Mouse (Mus musculus): ENCODE data around the gene Armh1.
"Not testable (repeated sequence)": the region's sequence is repeated elsewhere in the genome, so short reads cannot be mapped to it uniquely, and the experiment has no call there.

Armh1 gene

DNA sequence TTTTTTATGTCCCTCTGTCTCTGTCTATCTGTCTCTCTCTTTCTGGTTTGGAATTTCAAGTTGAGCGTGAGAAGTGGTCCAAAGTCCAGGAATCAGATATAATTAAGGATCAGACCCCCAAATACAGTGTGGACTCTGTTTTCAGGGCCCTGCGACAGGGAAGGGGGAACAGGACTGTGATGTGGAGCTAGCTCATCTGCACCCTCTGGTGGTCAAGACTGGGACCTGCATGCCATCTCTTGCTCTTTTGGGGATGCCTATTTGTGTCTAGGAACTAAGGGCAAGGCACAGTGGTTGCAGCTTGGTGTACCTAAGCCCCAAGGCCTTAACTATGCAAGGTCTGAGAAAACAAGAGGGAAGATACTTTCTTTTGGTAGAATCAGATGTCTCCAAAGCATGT is 15.4 kb upstream of the Armh1 start:
- peak; percentile 91 for DNase-seq

DNA sequence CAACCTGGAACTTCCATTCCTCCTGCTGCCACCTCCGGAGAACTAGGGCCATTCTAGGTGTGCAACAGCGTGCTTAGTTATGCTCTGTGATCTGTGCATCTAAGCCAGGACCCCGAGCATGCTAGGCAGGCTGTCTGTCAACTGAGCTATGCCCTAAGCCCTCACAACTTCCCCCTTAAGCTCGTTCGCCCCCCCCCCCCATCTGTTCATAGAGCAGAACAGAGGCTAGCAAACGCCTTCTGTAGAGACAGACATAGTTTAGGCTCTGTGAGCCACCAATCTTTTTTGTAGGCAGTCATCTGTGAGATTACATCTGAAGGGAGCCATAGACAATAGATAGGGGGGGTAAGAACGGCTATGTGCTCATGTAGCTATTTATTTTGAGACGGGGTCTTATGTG is 11.1 kb upstream of the Armh1 start:
- DNase-seq = no peak

DNA sequence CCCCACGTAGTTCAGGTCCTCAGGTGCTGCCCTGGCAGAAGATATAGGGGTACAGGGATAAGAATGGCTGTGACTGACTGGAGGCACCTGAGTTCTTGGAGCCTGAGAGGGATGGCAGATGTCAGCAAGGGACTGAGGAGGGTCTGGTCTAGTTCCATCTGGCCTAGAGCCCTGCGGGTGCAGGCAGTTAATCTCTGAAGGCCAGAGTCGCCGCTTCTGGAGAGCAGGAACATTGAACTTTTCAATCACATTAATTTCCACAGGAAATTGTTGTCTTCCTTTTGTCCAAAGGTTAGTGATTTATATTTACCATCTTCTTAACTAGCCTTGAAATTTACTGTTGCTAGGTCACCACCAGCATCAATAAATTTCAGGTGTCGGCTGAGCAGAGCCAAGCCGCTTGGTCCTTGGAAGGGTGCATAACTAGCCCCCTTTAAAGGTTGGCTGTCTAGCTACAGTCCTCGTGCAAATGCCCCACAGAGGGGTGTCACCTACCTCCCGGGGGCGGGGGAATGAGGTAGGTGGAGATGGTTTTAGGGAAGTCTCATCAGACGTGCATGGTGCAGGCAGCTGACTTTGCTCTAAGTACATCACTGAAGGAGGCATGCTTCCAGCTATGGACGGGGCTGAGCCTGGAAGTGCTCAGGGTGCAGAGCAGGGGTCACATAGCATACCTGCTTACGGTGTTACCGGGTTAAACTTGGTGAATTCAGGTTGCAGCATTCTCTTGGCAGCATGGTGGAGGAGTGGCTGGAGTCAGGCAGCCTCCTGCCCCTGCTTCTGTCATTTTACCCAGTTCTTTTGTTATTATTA is 10.4 kb upstream of the Armh1 start:
- DNase-seq = peak; percentile 82 to 84

DNA sequence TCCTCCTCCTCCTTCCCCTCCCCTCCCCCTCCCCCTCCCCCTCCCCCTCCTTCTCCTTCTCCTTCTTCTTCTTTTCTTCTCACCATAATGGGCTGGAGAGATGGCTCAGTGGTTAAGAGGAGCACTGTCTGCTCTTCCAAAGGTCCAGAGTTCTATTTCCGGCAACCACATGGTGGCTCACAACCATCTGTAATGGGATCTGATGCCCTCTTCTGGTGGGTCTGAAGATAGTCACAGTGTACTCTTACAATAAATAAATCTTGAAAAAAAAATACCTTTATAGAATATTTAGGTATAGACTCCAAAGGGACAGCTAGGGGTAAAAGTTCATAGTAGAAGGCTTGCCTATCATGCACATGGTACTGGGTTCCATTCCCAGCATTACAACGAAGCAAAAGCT is 9.3 kb upstream of the Armh1 start:
- no peak for DNase-seq

DNA sequence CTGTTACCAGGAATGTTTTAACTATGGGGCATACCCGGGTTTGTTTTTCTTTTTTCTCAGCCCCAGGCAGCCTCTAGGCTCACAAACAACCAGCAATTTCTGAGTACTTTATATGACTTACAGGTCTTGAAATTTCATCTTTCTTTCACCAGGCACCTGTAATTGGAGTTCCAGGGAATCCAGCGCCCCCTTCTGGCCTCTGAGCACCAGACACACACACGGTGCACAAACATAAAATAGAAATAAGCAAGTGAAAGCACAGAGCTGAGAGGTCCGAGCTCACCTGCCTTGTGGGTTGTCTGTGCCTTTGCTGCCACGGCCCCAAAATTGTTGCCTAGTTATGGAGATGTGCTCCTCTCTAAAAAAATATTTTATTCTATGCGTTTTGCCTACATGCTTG is 8.0 kb upstream of the Armh1 start:
- not testable (repeated sequence) for DNase-seq

DNA sequence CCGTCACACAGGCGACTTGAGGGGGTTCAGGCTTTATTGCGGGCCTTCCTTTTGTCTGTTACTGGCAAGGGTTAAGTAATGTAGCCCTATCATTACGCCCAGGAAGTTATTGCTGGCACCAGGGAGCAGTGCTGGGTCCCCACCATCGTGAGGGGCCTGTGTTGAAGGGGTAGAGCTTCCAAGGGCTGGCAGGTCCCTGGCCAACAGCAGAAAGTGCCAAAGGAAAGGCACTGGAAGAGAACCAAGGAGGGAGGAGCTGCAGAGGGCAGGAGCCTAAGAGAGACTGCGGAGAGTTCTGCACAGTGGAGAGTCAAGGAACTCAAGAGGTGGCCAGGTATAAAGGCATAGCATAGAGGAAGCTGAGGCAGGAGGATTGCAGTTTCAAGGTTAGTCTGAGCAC is 2.7 kb upstream of the Armh1 start:
- peak; percentile 54 to 72 for DNase-seq

DNA sequence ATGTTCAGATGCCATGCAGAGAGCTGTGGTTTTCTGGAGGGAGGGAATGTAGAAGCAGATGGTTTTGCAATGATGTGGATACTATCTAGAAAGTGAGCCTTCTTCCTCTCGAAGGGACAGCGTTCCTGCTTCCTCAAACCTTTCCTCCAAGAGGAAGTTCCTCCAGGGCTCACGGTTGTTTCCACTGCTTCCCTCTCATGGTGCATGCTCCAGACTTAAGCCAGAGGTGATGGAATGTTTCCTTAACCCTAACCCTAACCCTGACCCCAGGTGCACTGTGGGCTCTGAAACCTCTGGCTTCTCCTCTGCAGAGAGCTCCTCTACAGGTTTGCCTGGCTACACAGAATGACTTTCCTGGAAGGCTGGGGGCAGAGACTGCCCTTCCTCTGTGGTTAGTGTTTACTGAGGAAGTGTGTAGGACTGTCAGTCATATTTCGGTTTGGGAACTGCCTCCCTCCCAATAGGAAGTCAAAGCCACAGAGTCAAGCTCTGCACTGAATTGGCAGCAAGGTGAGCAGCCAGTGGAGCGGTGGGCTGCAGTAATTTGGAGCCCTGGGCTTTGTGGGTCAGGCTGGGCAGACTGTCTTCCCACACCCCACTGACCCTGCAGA is 2.2 kb upstream of the Armh1 start:
- peak in 1 of 2 experiments; percentile 26 for DNase-seq

DNA sequence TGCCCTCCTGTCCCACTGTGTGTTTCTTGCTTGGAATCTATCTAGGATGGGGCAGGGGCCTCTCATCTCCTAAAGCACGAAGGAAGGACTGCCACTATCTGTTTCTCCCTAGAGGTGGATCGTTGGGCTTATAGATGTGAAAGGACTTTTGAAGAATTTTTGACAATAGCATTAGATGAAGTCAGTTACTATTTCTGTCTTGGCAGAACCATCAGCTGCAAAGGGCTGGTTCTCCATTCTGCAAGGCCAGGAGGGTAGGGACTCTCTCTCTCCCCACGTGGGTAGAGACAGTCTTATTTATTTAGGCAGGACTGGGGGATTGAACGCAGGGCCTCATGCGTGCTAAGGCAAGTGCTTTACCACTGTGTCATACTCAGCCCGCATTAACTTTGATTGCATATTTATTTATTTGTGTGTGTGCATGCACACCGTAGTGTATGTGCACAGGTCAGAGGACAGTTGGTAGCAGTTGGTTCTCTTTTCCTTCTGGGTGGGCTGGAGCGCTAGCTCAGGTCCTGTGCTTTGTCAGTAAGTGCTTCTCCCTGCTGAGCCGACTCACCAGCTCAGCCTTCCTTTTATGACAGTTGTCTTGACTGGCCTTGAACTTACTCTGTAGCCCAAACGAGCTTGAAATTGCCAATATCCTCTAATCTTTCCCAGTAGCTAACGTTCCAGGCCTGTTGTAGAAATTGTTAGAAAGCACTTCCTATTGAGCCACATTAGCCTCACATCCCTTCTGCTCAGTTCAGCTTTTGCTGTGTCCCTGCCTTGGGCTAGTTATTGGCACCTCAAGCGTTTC is 1.5 kb upstream of the Armh1 start:
- no peak for DNase-seq

DNA sequence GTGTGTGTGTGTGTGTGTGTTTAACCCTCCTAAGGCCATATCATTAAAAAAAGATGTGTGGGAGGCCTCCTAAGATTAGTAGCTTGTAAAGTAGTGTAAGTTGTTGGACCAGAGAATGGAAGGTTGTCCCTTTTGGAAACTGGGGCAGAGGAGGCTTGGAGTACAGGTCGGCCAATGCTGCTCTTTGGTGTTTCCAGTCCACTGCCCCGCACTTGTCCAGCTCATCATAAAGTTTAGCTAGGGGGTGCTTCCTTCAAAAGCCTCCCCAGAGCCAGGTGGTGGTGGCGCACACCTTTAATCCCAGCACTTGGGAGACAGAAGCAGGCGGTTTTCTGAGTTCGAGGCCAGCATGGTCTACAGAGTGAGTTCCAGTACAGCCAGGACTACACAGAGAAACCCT is 830 bp upstream of the Armh1 start:
- no peak for DNase-seq

DNA sequence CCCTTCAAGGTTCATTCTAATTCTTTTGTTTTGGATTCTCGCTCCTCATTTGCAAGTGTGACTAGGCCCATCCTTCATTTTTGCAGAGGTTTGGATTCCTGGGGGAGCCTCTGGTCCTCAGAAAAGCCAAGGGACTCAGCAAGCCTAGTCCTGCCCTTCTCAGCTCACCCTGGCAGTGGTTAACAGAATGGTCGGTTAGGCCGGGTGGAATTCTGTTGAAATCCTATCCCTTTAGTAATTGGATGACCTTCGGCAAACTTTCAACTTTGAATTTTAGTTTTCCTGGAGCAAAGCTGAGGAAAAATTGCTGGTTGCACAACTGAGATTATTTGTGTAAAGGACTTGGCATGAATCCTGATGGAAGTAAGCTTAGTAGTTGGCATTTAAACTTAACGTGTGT is 426 bp upstream of the Armh1 start:
- DNase-seq = no peak

DNA sequence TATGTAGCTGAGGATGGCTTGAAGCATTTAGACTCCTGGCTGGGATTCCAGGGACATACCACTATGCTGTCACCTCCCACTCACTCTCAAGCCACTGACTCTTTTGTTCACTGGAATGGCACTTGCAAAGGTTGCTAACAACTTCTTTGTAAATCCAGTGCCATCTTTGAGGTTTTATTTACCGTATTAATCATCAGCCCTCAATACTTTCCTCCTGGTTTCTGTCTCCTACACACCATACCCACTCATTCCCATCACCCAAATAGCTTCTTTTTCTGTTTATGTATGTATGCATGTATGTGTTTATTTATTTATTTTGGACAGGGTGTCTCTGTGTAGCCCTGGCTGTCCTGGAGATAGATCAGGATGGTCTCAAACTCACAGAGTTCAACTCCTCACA is 943 bp downstream of the Armh1 start:
- no peak for DNase-seq

DNA sequence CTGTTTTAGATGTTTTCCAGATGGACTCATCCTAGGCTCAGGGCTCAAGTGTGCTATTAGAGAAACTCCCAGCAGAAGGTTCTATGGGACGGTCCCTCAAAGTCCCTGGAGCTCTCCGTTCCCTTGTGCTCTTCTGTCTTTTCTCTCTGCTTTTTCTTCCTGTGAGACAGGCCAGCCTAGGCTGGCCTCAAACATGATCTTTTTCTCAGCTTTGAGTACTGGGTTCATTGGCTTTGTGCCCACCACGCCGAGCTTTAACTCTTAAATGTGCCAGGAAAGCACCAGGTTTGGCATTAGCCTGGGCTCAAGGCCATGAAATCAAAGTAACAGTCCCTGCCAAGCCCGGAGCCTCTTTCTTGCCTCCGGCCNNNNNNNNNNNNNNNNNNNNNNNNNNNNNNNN is 11.1 kb downstream of the Armh1 start:
- DNase-seq = peak; percentile 87 to 90

DNA sequence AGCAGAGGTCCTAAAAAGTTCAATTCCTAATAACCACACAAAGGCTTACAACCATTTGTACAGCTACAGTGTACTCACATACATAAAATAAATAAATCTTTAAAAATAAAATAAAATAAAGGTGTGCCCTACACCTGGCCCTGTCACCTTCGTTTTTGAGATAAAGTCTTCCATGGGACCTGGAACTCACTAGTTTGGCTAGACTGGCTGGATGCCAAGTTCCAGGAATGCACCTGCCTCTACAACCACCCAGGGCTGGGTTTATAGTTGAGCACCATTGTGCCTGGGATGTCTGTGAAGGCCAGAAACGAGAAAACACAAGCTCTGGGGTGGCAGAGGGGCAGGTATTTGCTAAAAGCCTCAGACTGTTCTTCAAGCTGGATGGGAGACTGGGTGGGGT is 12.8 kb downstream of the Armh1 start:
- DNase-seq = no peak

DNA sequence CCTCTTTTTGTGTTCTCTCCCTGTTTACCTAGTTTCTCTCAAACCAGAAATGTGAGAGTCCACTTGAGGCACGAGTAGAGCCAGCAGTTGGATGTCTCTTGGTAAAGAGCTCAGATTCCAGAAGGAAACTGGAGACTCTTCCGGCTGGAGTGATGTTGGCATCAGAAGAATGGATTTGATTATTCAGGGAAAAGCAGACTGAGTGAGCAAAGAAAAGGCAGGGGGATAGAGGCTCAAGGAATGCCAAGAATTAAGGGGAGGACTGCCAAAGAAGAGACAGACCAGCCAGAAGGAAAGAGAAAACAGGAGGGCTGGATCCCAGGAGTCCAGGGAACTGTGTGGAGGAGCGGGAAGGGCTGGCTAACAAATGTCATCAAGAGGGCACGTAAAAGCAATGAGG is 16.1 kb downstream of the Armh1 start:
- no peak for DNase-seq

DNA sequence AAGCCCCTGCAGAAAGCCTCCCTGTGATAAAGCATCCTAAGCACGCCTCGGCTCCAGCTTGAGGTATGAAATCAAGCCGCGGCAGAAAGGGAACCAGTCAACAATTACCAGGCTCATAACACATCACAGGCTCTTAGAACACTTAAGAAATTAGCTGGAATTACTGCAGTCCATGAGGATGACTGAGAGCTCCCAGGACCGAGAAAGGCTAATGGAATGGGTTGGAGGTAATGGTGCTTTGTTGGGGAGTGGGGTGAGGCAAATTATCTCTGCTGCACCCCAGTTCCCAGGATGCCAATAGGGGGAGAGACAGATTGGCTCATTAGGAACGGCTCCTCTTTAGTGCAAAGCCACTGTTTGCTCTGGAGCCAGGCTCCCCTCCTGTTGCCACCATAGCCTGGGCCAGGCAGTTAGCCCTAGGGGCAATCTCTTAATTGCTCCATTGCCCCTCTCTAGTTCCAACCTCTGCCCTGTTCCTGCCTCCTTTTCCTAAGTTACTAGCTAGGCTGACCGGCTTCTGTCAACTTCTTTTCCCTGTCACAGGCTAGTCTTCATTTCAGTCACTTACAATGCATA is 17.7 kb downstream of the Armh1 start:
- DNase-seq = no peak

DNA sequence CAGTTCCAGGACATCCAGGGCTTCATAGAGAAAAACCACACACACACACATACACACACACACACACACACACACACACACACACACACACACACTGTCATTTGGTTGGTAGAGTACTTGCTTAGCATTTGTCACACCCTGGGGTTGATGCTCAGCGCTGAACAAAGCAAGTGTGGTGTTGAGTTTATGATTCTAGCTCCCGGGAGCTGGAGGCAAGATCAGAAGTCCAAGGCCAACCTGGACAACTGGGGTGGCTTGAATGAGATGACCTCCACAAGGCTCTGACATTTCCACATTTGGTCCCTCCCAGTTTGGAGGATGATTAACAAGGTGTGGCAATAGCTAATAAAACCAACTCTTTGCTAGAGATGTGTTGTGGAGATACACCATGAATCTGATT is 20.7 kb downstream of the Armh1 start:
- no peak for DNase-seq

DNA sequence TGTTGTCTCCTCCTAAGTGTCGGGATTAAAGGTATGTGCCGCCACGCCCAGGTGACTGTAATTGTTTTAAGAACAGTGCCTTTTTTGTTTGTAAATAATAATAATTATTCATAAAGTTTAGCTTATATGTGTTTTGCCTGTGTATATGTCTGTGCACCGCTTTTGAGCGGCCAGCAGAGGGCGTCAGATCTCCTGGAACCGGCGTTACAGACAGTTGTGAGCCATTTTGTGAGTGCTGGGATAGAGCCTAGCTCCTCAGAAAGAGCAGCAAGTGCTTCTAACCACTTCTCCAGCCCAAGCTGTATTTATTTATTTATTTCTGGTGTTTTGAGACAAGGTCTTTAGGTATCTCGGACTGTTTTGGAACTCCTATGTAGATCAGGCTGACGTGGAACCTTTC is 21.6 kb downstream of the Armh1 start:
- peak in 1 of 2 experiments; percentile 31 for DNase-seq

DNA sequence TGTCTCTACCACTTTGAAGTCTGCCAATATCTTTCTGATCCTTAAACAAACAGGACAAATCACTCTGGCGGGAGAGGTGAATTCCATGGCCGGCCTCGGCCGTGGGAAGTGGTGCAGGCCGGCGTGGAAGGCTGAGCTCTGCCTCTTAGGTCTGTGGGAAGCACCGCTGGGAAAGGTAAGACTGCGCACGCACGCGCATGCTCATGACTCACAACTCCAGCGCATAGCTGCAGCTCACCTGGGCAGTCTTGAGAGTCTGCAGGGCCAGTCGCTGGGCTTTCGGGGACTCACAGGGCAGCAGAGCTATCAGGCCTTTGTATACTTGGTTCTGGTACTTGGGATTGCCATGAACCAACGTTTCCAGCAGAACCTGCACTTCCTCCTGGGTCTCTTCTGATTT is 22.3 kb downstream of the Armh1 start:
- DNase-seq = no peak

DNA sequence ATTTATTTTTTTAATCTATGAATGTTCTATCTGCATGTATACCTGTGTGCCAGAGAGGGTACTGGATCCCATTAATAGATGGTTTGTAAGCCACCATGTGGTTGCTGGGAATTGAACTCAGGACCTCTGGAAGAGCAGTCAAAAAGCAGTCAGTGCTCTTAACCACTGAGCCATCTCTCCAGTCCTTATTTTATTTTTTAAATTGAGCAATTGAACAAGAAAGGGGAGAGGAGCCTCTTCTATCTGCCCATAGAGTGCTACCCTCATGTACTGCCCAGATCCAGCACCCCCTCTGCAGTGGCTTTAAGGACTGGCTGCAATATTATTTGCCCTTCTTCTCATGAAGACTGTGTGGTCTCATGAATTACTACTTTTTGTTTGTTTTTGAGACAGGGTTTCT is 26.7 kb downstream of the Armh1 start:
- no peak for DNase-seq

DNA sequence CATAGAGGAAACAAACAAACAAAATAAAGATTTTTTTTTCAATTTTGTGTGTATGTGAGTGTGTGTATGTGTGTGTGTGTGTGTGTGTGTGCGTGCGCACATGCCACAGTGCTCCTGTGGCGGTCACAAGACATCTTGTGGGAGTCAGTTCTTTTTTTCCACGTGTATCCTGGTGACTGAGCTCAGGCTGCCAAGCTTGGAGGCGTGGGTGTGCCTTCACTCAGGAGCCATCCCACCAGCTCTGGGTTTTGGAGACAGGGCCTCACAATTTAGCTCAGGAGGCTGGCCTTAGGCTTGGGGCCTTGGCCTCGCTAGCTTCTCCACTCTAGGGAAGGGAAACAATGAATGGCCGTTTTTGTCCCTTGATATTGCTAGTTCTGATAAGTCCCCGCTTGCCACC is 27.8 kb downstream of the Armh1 start:
- no peak for DNase-seq

DNA sequence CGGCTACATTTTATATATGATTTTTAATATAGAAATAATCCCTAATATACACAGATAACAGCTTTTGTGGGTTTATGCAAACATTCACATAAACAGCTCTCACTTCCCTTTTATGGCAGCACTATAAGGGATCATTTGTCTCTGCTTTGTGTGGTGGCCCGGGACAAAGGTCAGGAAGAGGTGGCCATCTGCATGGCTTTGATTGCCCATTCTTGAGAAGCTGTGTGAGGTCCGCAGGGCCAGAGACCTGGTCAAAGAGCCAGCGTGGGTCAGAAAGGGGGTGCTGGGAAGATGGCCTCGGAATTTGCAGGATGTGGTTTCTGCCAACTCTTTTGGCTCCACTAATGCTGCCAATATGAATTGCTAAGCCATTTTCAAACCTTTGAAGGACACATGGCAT is 28.9 kb downstream of the Armh1 start:
- no peak for DNase-seq

DNA sequence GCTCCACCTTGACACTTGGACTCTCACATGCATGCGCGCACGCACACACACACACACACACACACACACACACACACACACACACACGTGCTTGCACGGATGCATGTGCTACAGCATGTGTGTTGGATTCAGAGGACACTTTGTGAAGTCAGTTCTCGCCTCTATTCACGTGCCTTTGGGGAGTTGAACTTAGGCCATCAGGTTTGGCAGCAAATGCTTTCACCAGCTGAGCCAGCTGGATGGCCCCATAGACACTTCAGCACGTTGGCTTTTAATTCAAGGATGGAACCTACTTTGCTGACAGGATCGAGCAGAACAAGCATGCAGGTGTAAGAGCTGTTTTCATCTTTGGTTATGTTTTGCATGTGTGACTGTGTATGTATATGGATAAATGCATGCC is 30.1 kb downstream of the Armh1 start:
- peak; percentile 48 to 51 for DNase-seq

DNA sequence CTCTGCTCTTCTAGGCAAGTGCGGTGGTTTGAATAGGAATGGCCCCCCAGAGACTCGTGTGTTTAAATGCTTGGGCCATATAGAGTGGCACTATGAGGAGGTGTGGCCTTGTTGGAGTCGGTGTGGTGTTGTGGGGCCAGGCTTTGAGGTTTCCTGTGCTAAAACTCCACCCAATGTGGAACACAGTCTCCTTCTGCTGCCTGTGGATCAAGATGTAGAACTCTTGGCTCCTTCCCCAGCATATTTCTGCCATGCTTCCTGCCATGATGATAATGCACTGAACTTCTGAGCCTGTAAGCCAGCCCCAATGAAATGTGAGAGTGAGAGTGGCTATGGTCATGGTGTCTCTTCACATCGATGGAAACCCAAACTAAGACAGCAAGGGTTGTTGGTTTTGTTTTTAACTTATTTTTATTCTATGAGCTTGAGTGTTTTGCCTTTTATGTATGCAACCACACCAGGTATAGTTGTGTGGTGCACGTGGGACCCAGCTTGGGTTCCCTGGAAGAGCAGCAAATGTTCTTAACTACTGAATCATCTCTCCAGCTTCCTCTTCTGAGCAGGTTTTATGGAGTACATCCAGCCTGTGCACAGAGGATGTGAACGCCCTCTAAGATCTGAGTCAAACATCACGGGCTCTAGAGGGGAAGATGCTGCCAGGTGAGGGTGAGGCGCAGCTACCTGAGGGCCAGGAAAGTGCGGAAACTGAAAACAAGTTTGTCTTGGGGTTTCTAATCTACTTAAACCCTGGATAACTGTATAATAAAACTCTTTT is 31.0 kb downstream of the Armh1 start:
- no peak for DNase-seq

Measured in cerebellum, postnatal 14 days (tissue).